Mouse (Mus musculus) myocyte (in vitro differentiated cells): Measurements from ENCODE around the gene Nadk2.

Source experiments
- CEBPB ChIP-seq: IDR thresholded peaks from 2 replicates; pipeline ENCODE4 v1.6.1; 2011; ENCODE audit warnings: mild to moderate bottlenecking, moderate library complexity; ENCODE audit not compliant: poor library complexity, insufficient read depth, severe bottlenecking
- E2F4 ChIP-seq: IDR thresholded peaks from one replicate; pipeline ENCODE4 v1.6.1; 2011; ENCODE audit warnings: mild to moderate bottlenecking, control low read depth, moderate library complexity; ENCODE audit not compliant: insufficient read depth
- MAX ChIP-seq: IDR thresholded peaks from one replicate; pipeline ENCODE4 v1.6.1; 2011; ENCODE audit warnings: low read depth, mild to moderate bottlenecking, control low read depth
- MYOD1 ChIP-seq, 3 experiments: IDR thresholded peaks; one replicate each; pipeline ENCODE4 v1.6.1; 2011; ENCODE audit warnings: control low read depth in 2 of 3, low read depth in 2 of 3, mild to moderate bottlenecking in 2 of 3, moderate library complexity in 1 of 3; ENCODE audit not compliant: insufficient read length in 2 of 3, control insufficient read depth in 1 of 3
- MYOG ChIP-seq, 3 experiments: IDR thresholded peaks; one replicate each; pipeline ENCODE4 v1.6.1; 2011; ENCODE audit warnings: control low read depth in 2 of 3, low read depth in 2 of 3, mild to moderate bottlenecking in 2 of 3; ENCODE audit not compliant: insufficient read length in 2 of 3, control insufficient read depth in 1 of 3, insufficient read depth in 1 of 3
- POLR2A ChIP-seq: IDR thresholded peaks from one replicate; pipeline ENCODE4 v1.6.1; 2011; ENCODE audit warnings: low read depth, mild to moderate bottlenecking, control low read depth, moderate library complexity; ENCODE audit not compliant: insufficient read length
- POLR2AphosphoS2 ChIP-seq: IDR thresholded peaks from one replicate; pipeline ENCODE4 v1.6.1; 2011; ENCODE audit warnings: low read depth, control low read depth; ENCODE audit not compliant: insufficient read length
- REST ChIP-seq: IDR thresholded peaks from one replicate; pipeline ENCODE4 v1.6.1; 2011; ENCODE audit warnings: mild to moderate bottlenecking, control low read depth, moderate library complexity; ENCODE audit not compliant: insufficient read depth, insufficient read length
- SRF ChIP-seq: IDR thresholded peaks from one replicate; pipeline ENCODE4 v1.6.1; 2011; ENCODE audit warnings: low read depth; ENCODE audit not compliant: control insufficient read depth, insufficient read length
- TCF12 ChIP-seq: IDR thresholded peaks from one replicate; pipeline ENCODE4 v1.6.1; 2011; ENCODE audit warnings: mild to moderate bottlenecking, control low read depth; ENCODE audit not compliant: poor library complexity, insufficient read depth, severe bottlenecking
- TCF3 ChIP-seq: IDR thresholded peaks from one replicate; pipeline ENCODE4 v1.6.1; 2011; ENCODE audit warnings: low read depth, control low read depth; ENCODE audit not compliant: insufficient read length
- USF1 ChIP-seq: IDR thresholded peaks from one replicate; pipeline ENCODE4 v1.6.1; 2011; ENCODE audit warnings: low read depth, mild to moderate bottlenecking, control low read depth, moderate library complexity

DNA sequence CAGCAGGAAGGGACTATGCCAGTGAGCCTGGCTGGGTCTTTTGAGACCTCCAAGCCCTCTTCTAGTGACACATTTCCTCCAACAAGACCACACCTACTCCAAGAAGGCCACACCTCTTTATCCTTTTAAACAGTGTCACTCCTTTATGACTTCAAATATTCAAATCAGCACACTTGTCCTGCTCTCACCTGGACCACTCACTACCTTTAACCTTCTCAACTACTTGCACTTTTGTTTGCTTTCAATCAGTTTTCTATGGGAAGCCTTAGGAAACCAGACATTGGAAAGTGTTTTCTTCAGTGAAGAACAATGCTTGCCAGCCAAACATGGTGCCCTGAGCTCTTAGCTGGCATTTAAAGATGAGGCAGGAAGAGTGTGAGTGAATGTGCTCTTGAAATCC lies 84.3 kb downstream of the Nadk2 start, which contains the start of gene Skp2:
- TF ChIP-seq POLR2A: no peak
- TF ChIP-seq MYOD1 (IDR thresholded peaks at IDR 0.05; ENCODE audit: control insufficient read depth in 1 of 3, insufficient read length in 2 of 3, low read depth in 2 of 3): no peak
- TF ChIP-seq POLR2AphosphoS2: no peak
- TF ChIP-seq TCF3: no peak
- no peak for TF ChIP-seq E2F4
- TF ChIP-seq MAX: no peak
- no peak for TF ChIP-seq CEBPB
- no peak for TF ChIP-seq SRF
- no peak for TF ChIP-seq TCF12
- no peak for TF ChIP-seq REST
- TF ChIP-seq USF1: no peak
- no peak for TF ChIP-seq MYOG (IDR thresholded peaks at IDR 0.05; ENCODE audit: control insufficient read depth in 1 of 3, insufficient read depth in 1 of 3, insufficient read length in 2 of 3, low read depth in 2 of 3)
